Mouse (Mus musculus) right cerebral cortex, adult 2 months (tissue): ENCODE measurements around the gene Kcnj10.
A peak's percentile ranks its signal among the peaks of the same experiment; 100 is the strongest.

Experiments used
- DNase-seq, 2 experiments: peaks; one replicate each; pipeline ENCODE4 v3.0.0; 2021 to 2022; ENCODE audit warnings: low spot score in 2 of 2

Gene Kcnj10

GRCm38 (mm10) chr1:172376758-172377458 is 35.9 kb downstream of the Kcnj10 start:
- no peak for DNase-seq

DNA sequence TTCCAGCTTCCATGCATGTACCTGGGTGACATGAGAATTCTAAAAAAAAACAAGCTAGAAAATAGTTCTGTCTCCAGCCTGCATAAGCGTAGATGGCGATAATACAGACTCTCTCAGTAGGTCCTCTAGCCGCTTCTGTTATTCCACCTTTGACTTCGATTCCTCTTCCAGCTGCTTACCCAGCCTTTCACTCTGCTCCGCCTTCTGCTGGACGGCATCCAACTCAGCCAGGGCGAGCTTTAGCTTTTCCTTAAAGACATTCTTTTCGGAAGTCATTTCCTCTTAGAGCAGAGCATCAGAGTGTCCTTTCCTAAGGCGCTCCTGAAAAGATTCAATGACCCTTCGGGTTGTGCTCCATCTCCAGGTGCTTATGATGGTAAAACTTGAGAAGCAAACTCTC is 39.1 kb downstream of the Kcnj10 start:
- DNase-seq: no peak

DNA sequence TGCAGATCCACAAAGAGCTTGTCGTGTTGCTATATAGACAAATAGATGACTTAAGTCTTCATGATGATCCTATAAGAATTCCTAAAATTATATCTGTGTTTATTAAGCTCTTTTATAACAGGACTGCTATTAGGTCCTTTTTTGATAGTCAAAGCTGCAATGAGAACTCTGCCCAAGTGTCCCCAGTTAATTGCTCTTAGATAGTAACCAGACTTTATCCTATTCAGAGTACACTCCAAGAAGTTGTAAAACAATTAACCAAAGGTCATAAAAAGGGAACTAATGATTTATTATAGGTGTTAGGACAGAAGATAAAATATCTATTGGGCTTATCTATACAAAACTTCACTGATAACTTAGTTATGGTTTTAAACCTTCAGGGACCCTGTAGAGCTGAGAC is 41.1 kb downstream of the Kcnj10 start:
- no peak for DNase-seq

GRCm38 (mm10) chr1:172387246-172387645 is 46.2 kb downstream of the Kcnj10 start:
- DNase-seq: no peak

DNA sequence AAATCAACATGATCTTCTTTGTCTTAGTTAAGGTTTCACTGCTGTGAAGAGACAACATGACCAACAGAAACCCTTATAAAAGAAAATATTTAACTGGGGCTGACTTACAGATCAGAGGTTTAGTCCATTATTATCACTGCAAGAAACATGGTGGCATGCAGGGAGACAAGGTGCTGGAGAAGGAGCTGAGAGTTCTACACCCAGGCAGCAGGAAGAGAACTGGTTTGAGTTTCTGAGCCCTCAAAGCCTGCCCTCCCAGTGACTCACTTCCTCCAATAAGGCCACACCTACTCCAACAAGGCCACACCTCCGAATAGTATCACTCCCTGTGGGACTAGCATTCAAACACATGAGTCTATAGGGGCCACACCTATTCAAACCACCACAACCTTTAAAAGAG is 49.8 kb downstream of the Kcnj10 start:
- no peak for DNase-seq

- no peak for DNase-seq
Measured at GRCm38 (mm10) chr1:172391807-172392581, 51.0 kb downstream of the Kcnj10 start.

- no peak for DNase-seq
Measured at GRCm38 (mm10) chr1:172392643-172393170, 51.7 kb downstream of the Kcnj10 start.

DNA sequence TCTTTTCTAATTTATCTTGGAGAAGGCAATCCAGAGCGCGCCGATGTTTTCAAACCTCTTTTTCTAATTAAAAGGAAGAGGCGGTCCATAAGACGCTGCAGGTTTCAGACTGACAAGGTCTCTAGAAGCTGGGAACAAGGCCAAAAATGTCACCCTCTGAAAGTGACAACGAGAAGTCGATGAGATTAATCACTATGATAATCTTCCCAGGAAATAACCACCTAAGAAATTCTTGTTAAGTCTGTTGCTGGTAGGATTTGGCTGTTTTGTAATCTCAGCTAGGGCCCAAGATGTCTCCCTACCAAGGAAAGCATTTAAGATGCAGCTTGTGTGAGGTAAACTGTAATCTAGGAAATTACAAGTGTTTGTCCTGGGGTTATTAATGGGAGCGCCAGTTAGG is 52.7 kb downstream of the Kcnj10 start:
- no peak for DNase-seq

DNA sequence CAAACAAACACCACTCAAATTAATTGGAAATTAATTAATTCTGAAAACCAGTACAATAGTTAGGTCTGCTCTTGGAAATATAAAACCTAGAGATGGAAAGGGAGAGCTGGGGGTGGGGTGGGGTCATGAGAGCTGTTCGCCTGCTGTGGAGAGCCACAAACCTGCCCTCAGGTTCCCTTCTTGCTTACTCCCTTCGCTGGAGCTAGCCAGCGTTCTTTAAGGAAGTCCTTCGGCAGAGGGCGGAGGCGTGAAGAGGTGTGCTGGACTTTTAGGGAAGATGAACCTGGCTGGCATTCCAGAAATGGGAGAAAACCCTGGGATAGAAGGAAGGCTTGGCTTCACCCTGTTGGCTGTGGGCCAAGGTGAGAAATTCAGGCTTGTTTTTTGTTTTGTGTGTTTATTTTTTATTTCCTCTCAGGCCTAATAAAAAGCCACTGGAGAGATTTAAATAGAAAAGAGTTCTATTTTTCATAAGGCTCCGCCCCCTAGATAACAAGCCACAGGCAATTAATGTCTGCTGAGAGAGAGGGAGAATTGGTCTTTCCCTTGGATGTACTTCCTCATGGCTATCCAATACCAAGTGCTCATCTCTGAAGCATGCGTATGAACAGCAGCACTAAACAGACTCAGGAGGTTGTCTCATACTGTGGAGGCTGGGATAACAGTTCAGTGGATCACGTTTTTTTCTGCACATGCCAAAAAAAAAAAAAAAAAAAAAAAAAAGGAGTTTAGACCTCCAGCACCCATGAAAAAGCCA is 56.2 kb downstream of the Kcnj10 start:
- no peak for DNase-seq

- no peak for DNase-seq
Measured at GRCm38 (mm10) chr1:172406077-172406706, 65.2 kb downstream of the Kcnj10 start.

GRCm38 (mm10) chr1:172408996-172409395 is 68.0 kb downstream of the Kcnj10 start:
- DNase-seq: peak in 1 of 2 experiments; percentile 38

DNA sequence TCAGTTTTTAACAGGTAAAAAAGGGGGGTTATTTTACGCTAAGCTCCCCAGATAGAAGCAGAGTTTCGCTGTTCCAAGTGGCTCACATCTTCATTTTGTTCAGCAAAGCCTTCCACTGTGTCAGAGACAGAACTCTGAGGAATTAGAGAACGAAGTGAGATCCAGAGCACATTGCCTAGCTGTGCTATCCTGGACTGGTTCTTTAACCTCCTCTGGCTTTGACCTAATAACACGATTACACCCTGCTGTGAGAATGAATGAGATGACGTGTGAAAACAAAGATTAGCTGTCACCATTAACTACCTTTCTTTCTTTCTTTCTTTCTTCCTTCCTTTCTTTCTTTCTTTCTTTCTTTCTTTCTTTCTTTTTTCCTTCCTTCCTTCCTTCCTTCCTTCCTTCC is 68.4 kb downstream of the Kcnj10 start:
- no peak for DNase-seq

DNA sequence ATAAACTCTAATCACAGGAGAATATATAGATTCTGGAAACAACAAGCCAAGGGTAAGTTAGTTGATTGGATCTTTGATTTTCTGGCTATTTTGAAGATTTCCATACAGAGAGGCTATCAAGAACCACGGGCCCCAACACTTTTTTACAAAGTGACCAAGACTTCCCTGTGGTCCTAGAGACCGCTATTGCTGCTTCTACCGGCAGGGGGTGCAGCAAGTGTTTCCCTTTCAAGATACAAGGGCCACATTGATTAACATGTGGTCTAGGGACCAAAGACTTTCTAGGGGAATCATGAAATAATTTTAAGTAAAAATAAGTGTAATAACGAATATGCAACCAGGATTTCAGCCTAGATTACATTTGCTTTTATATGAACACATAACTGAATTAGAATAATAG is 69.8 kb downstream of the Kcnj10 start:
- DNase-seq: peak; percentile 61 to 72

DNA sequence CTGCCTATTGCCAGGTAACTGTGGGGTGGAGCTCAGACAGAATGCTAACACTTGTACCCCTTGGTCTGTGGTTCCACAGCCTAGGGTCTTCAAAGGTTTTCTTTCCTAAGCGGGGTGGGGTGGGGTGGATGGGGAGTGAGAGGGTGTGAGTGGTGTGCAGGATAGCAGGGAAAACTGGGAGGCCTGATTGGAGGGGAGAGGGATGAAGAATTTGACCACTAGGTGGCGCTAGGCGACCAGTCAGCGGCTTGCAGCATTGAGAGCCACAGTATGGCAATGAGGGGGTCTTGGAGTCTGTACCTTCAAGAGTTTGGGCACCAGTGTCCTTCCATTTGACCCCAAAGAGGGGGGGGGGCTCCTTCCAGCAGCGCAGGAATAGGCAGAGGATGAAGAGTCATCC is 71.2 kb downstream of the Kcnj10 start:
- peak; percentile 84 to 88 for DNase-seq

- no peak for DNase-seq
Measured at GRCm38 (mm10) chr1:172413491-172414230, 72.7 kb downstream of the Kcnj10 start.

- no peak for DNase-seq
Measured at GRCm38 (mm10) chr1:172414231-172414585, 73.2 kb downstream of the Kcnj10 start.

DNA sequence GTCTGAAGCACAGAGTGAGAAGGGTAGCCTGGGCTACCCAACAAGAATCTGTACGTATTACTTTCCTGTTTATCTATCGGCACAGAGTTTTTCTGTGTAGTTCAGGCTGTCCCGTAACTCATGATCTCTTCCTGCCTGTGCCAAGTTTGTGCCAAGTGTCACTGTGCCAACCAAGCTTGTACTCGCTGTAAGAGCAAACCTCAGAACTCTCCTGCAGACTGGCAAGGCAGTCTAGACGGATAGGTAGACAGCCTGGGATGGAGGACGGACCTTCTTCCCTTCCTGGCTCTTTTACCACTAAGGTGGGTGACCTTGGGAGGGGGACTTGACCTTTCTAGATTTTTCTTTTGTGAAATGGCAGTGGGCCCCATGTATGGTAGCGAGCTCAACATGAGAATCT is 74.1 kb downstream of the Kcnj10 start:
- no peak for DNase-seq

DNA sequence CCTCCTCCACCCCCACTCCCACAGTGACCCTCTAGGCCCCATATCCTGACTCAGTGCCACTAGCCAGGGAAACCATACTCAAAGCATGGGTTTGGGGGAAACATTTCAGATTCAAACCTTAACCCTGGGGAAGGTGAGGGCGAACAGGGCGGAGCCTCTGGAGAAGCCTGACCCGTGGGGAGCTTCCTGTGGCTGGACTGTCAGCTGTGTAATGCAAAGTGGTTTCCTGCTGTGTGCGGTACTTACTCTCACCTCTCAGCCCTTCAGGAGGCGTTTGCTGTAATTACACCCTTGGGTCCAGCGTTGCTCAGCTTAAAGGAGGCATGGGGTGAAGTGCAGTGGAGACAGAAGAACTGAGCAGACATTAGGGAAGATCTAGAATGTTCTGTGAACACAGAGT is 77.2 kb downstream of the Kcnj10 start:
- no peak for DNase-seq

GRCm38 (mm10) chr1:172418642-172419041 is 77.6 kb downstream of the Kcnj10 start:
- no peak for DNase-seq

- DNase-seq: no peak
Measured at GRCm38 (mm10) chr1:172420181-172420580, 79.2 kb downstream of the Kcnj10 start.

GRCm38 (mm10) chr1:172423393-172423792 is 82.4 kb downstream of the Kcnj10 start:
- DNase-seq: no peak
